Mouse (Mus musculus): ENCODE data around the gene Slc25a54. TPM values are rescaled to one million over a fixed set of nuclear protein-coding genes. Genes with fewer than 3 reads are reported as not detected.

The Slc25a54 gene
- total RNA-seq, 2 experiments from 2014 or later = not detected

GRCm38 (mm10) chr3:109123531-109123981 lies 43.3 kb downstream of the Slc25a54 start:
- DNase-seq (ENCODE audit: extremely low spot score in 1 of 2, low spot score in 1 of 2) = no peak

- DNase-seq (ENCODE audit: extremely low spot score in 1 of 2, low spot score in 1 of 2) = no peak
These were observed 43.8 kb downstream of the Slc25a54 start for GRCm38 (mm10) chr3:109124091-109124490.

- DNase-seq (ENCODE audit: extremely low spot score in 1 of 2, low spot score in 1 of 2) = no peak
These were observed 45.3 kb downstream of the Slc25a54 start for GRCm38 (mm10) chr3:109125531-109125930.

GRCm38 (mm10) chr3:109129768-109130167 lies 49.5 kb downstream of the Slc25a54 start:
- no peak for DNase-seq (ENCODE audit: extremely low spot score in 1 of 2, low spot score in 1 of 2)

GRCm38 (mm10) chr3:109132966-109133365 lies 52.7 kb downstream of the Slc25a54 start:
- no peak for DNase-seq (ENCODE audit: extremely low spot score in 1 of 2, low spot score in 1 of 2)

GRCm38 (mm10) chr3:109134036-109134435 lies 53.8 kb downstream of the Slc25a54 start:
- no peak for DNase-seq (ENCODE audit: extremely low spot score in 1 of 2, low spot score in 1 of 2)

- no peak for DNase-seq (ENCODE audit: extremely low spot score in 1 of 2, low spot score in 1 of 2)
These were observed 55.1 kb downstream of the Slc25a54 start for GRCm38 (mm10) chr3:109135352-109135751.

GRCm38 (mm10) chr3:109152561-109152960 lies 72.3 kb downstream of the Slc25a54 start:
- no peak for DNase-seq (ENCODE audit: extremely low spot score in 1 of 2, low spot score in 1 of 2)

GRCm38 (mm10) chr3:109153410-109153809 lies 73.1 kb downstream of the Slc25a54 start:
- DNase-seq (ENCODE audit: extremely low spot score in 1 of 2, low spot score in 1 of 2) = no peak

- DNase-seq (ENCODE audit: extremely low spot score in 1 of 2, low spot score in 1 of 2) = no peak
These were observed 75.8 kb downstream of the Slc25a54 start for GRCm38 (mm10) chr3:109155926-109156669.

- no peak for DNase-seq (ENCODE audit: extremely low spot score in 1 of 2, low spot score in 1 of 2)
These were observed 77.2 kb downstream of the Slc25a54 start for GRCm38 (mm10) chr3:109157481-109157880.

- DNase-seq (ENCODE audit: extremely low spot score in 1 of 2, low spot score in 1 of 2) = no peak
These were observed 83.8 kb downstream of the Slc25a54 start for GRCm38 (mm10) chr3:109164088-109164487.

- no peak for DNase-seq (ENCODE audit: extremely low spot score in 1 of 2, low spot score in 1 of 2)
These were observed 84.4 kb downstream of the Slc25a54 start for GRCm38 (mm10) chr3:109164644-109165043.

- DNase-seq (ENCODE audit: extremely low spot score in 1 of 2, low spot score in 1 of 2) = no peak
These were observed 85.1 kb downstream of the Slc25a54 start for GRCm38 (mm10) chr3:109165214-109165829.

Small RNAs within 50 kb of the gene (microRNA-seq; reads per million reads assigned to microRNA genes)
- gene Gm44384 = 0 reads per million in 2 experiments

Other genes starting within 250 kb of the Slc25a54 start
- gene Stxbp3, start 239.9 kb upstream of the Slc25a54 start, total RNA-seq (2021) = 10 to 100 TPM; 24.3 to 26.4 TPM
- gene Fndc7, start 190.5 kb upstream of the Slc25a54 start, total RNA-seq (2021) = under 1 TPM in 1 of 2 experiments, not detected in 1; 0.23 TPM
- 10 to 100 TPM; 36.4 to 50.8 TPM for gene Prpf38b, start 168.7 kb upstream of the Slc25a54 start, total RNA-seq (2021)
- 1 to 10 TPM; 3.6 to 4.1 TPM for gene Henmt1, start 140.6 kb upstream of the Slc25a54 start, total RNA-seq (2021)
- not detected for gene Gm9857, start 140.0 kb upstream of the Slc25a54 start, total RNA-seq (2021)
- 10 to 100 TPM; 28.7 to 29.2 TPM for gene Fam102b, start 52.9 kb upstream of the Slc25a54 start, total RNA-seq (2021)
- 1 to 10 TPM; 2.6 to 3.4 TPM for gene Slc25a24, start 42.7 kb downstream of the Slc25a54 start, total RNA-seq (2021)

All from layer of hippocampus, postnatal 25 days (tissue).